Mouse (Mus musculus): ENCODE results near the gene Scgb2b2. TPM values are rescaled to one million over a fixed set of nuclear protein-coding genes. Genes with fewer than 3 reads are reported as not detected.

Scgb2b2 gene
- not detected in 2 replicates for polyA plus RNA-seq (2014; fragmentation: Nextera tagmentation; extraction: Ambion mirVana)

- H3K9me3 ChIP-seq (ENCODE audit: control insufficient read depth, low read length) = peaks cover 8% of the 10 kb centered on the region; the same call in 1 of the 2 replicates
- H3K4me2 ChIP-seq (ENCODE audit: low read depth) = no peak within 1 kb of the TSS
- DNase-seq (ENCODE audit: low spot score) = no peak
- H3K4me3 ChIP-seq (ENCODE audit: low read depth, low read length) = no peak within 1 kb of the TSS
- no peak for ATAC-seq (ENCODE audit: insufficient read depth, low FRiP score, low TSS enrichment)
- H3K4me1 ChIP-seq (ENCODE audit: control insufficient read depth, insufficient read depth, low read length) = no peaks in the 10 kb centered on the region
- H3K27ac ChIP-seq (ENCODE audit: low read depth, low read length) = no peak within 1 kb of the TSS
- 88% methylated on average over 5 of the region's 5 CpGs for WGBS
- no peaks in the 10 kb centered on the region for H3K36me3 ChIP-seq (ENCODE audit: control insufficient read depth, insufficient read depth, low read length)
- H3K9ac ChIP-seq (ENCODE audit: low read length) = no peak within 1 kb of the TSS
- no peaks in the 10 kb centered on the region for H3K27me3 ChIP-seq (ENCODE audit: control insufficient read depth, insufficient read depth, low read length)
Observed at GRCm38 (mm10) chr7:31290208-31290607, at the start of gene Scgb2b2. Gene Scgb2b2 (plus strand): TSS chr7:31290508.

GRCm38 (mm10) chr7:31291721-31292120 is 1.4 kb downstream of the Scgb2b2 start, which contains the start of gene Scgb1b2:
Gene Scgb1b2 (minus strand): TSS chr7:31291821.
- Histone ChIP-seq H3K27me3 (ENCODE audit: control insufficient read depth, insufficient read depth, low read length) (no peaks in the 10 kb centered on the region), H3K9ac (ENCODE audit: low read length) (no peak within 1 kb of the TSS), H3K36me3 (ENCODE audit: control insufficient read depth, insufficient read depth, low read length) (no peaks in the 10 kb centered on the region), H3K4me2 (ENCODE audit: low read depth) (no peak within 1 kb of the TSS), H3K9me3 (ENCODE audit: control insufficient read depth, low read length) (peaks cover 8% of the 10 kb centered on the region; the same call in 1 of the 2 replicates), H3K4me3 (ENCODE audit: low read depth, low read length) (no peak within 1 kb of the TSS), H3K4me1 (ENCODE audit: control insufficient read depth, insufficient read depth, low read length) (no peaks in the 10 kb centered on the region), H3K27ac (ENCODE audit: low read depth, low read length) (no peak within 1 kb of the TSS)
- no peak for DNase-seq (ENCODE audit: low spot score)
- 84% methylated on average over 3 of the region's 3 CpGs for WGBS
- ATAC-seq (ENCODE audit: insufficient read depth, low FRiP score, low TSS enrichment) = no peak

Other genes with a start within 250 kb of the Scgb2b2 start
- gene Fxyd5, start 248.0 kb upstream of the Scgb2b2 start, polyA plus RNA-seq (2014; fragmentation: Nextera tagmentation; extraction: Ambion mirVana) = 16.2 and 17.3 TPM in 2 replicates
- 30.5 and 36.5 TPM in 2 replicates for gene Fxyd7, start 239.0 kb upstream of the Scgb2b2 start, polyA plus RNA-seq (2014; fragmentation: Nextera tagmentation; extraction: Ambion mirVana)
- 17.0 and 21.8 TPM in 2 replicates for gene Fxyd1, start 233.3 kb upstream of the Scgb2b2 start, polyA plus RNA-seq (2014; fragmentation: Nextera tagmentation; extraction: Ambion mirVana)
- gene Lgi4, start 231.2 kb upstream of the Scgb2b2 start, polyA plus RNA-seq (2014; fragmentation: Nextera tagmentation; extraction: Ambion mirVana) = 4.6 and 4.9 TPM in 2 replicates
- 6.0 and 7.7 TPM in 2 replicates for gene Fxyd3, start 213.8 kb upstream of the Scgb2b2 start, polyA plus RNA-seq (2014; fragmentation: Nextera tagmentation; extraction: Ambion mirVana)
- gene Hpn, start 175.2 kb upstream of the Scgb2b2 start, polyA plus RNA-seq (2014; fragmentation: Nextera tagmentation; extraction: Ambion mirVana) = 1.6 TPM in 2 replicates
- gene Scn1b, start 163.5 kb upstream of the Scgb2b2 start, polyA plus RNA-seq (2014; fragmentation: Nextera tagmentation; extraction: Ambion mirVana) = 0.65 and 0.94 TPM in 2 replicates
- 144 and 159 TPM in 2 replicates for gene Gramd1a, start 134.6 kb upstream of the Scgb2b2 start, polyA plus RNA-seq (2014; fragmentation: Nextera tagmentation; extraction: Ambion mirVana)
- gene Scgb1b2, start 1.3 kb downstream of the Scgb2b2 start, polyA plus RNA-seq (2014; fragmentation: Nextera tagmentation; extraction: Ambion mirVana) = not detected in 2 replicates
- gene Scgb2b3, start 71.6 kb downstream of the Scgb2b2 start, polyA plus RNA-seq (2014; fragmentation: Nextera tagmentation; extraction: Ambion mirVana) = not detected in 2 replicates
- gene Scgb1b3, start 85.1 kb downstream of the Scgb2b2 start, polyA plus RNA-seq (2014; fragmentation: Nextera tagmentation; extraction: Ambion mirVana) = not detected in 2 replicates

Measured in neural tube, embryonic 11.5 days (tissue).